Mouse (Mus musculus) embryonic facial prominence, embryonic 14.5 days (tissue): ENCODE measurements around the gene Ttc25. TPM values are rescaled to one million over a fixed set of nuclear protein-coding genes. Genes with fewer than 3 reads are reported as not detected.
"Not testable (repeated sequence)": the region's sequence is repeated elsewhere in the genome, so short reads cannot be mapped to it uniquely, and the experiment has no call there.

Experiments
- ATAC-seq: fragments of 200-750 bp; cut with Nextera tagmentation; 2 replicates; pipeline ENCODE4 v1.8.0; 2017; ENCODE audit warnings: low read depth, moderate number of reproducible peaks, moderate TSS enrichment
- DNase-seq: peaks from one replicate; pipeline ENCODE4 v3.0.0-alpha.2; 2015; ENCODE audit warnings: low spot score
- H3K27ac ChIP-seq: fragments of 300-500 bp; sonication (generic); replicated peaks from 2 replicates; pipeline ENCODE4 v1.5.1; 2014; ENCODE audit warnings: low read depth, mild to moderate bottlenecking, low read length, moderate library complexity
- H3K27me3 ChIP-seq: fragments of 300-500 bp; sonication (generic); replicated peaks from 2 replicates; pipeline ENCODE4 v1.6.1; 2014; ENCODE audit warnings: low read length; ENCODE audit not compliant: control insufficient read depth, insufficient read depth
- H3K36me3 ChIP-seq: fragments of 300-500 bp; sonication (generic); 2 replicates; pipeline ENCODE4 v1.6.1; 2014; ENCODE audit warnings: low read length, mixed read lengths; ENCODE audit not compliant: control insufficient read depth, insufficient read depth
- H3K4me1 ChIP-seq: fragments of 300-500 bp; sonication (generic); 2 replicates; pipeline ENCODE4 v1.6.1; 2014; ENCODE audit warnings: antibody characterized with exemption, low read length; ENCODE audit not compliant: control insufficient read depth, insufficient read depth
- H3K4me2 ChIP-seq: fragments of 300-500 bp; sonication (generic); 2 replicates; pipeline ENCODE4 v1.6.1; 2014; ENCODE audit warnings: low read depth, mild to moderate bottlenecking, low read length, moderate library complexity, mixed read lengths
- H3K4me3 ChIP-seq: fragments of 300-500 bp; sonication (generic); 2 replicates; pipeline ENCODE4 v1.5.1; 2014; ENCODE audit warnings: low read depth, mild to moderate bottlenecking, low read length
- H3K9ac ChIP-seq: fragments of 300-500 bp; sonication (generic); 2 replicates; pipeline ENCODE4 v1.6.1; 2014; ENCODE audit warnings: low read depth, mild to moderate bottlenecking, low read length, moderate library complexity, mixed read lengths
- H3K9me3 ChIP-seq: fragments of 300-500 bp; sonication (generic); 2 replicates; pipeline ENCODE4 v1.6.1; 2016; ENCODE audit warnings: low read length; ENCODE audit not compliant: control insufficient read depth
- WGBS: fragments of 180-500 bp; shearing (Covaris S2); extraction: QIAGEN DNeasy Blood & Tissue Kit; methylation state at CpG from one replicate; pipeline ENCODE4 v1.1.7; 2014; 5-methylcytosine and 5-hydroxymethylcytosine counted together
- polyA plus RNA-seq: library from polyadenylated mRNA; unstranded; fragments of >200 nt; fragmentation: Nextera tagmentation; extraction: Ambion mirVana; gene quantifications from 2 replicates; pipeline ENCODE4 v1.2.1, GENCODE M21; 2014

The Ttc25 gene
- polyA plus RNA-seq, 1 experiment from 2014 or later: 2.4 TPM

GRCm38 (mm10) chr11:100579116-100579799, 33.9 kb downstream of the Ttc25 start:
- DNase-seq (no peak), ATAC-seq (no peak)
- Histone ChIP-seq H3K4me1 (peaks cover 10% of the 10 kb centered on the region; the same call in 1 of the 2 replicates), H3K4me2 (no peak overlapping the region), H3K27ac (no peak overlapping the region), H3K36me3 (peaks cover 61% of the 10 kb centered on the region), H3K27me3 (no peaks in the 10 kb centered on the region), H3K9me3 (no peaks in the 10 kb centered on the region), H3K4me3 (no peak overlapping the region), H3K9ac (no peak overlapping the region)
- 93% methylated on average over 9 of the region's 9 CpGs for WGBS

- ATAC-seq (no peak), DNase-seq (no peak)
- WGBS: 93% methylated on average over 12 of the region's 13 CpGs
- Histone ChIP-seq H3K36me3 (peaks cover 72% of the 10 kb centered on the region), H3K4me3 (no peak overlapping the region), H3K4me1 (peaks cover 10% of the 10 kb centered on the region; the same call in 1 of the 2 replicates), H3K4me2 (no peak overlapping the region), H3K27me3 (no peaks in the 10 kb centered on the region), H3K27ac (no peak overlapping the region), H3K9me3 (no peaks in the 10 kb centered on the region), H3K9ac (no peak overlapping the region)
Observed at GRCm38 (mm10) chr11:100580275-100580674, 34.9 kb downstream of the Ttc25 start.

GRCm38 (mm10) chr11:100581756-100582155, 36.3 kb downstream of the Ttc25 start:
- H3K27me3 ChIP-seq: no peaks in the 10 kb centered on the region

GRCm38 (mm10) chr11:100582413-100582812, 37.0 kb downstream of the Ttc25 start:
- 94% methylated on average over 1 of the region's 1 CpGs for WGBS
- H3K9ac ChIP-seq, H3K4me1 ChIP-seq, H3K9me3 ChIP-seq, H3K27me3 ChIP-seq, H3K27ac ChIP-seq, H3K4me3 ChIP-seq, DNase-seq, H3K4me2 ChIP-seq, ATAC-seq: not testable (repeated sequence)
- peaks cover 93% of the 10 kb centered on the region for H3K36me3 ChIP-seq

More at GRCm38 (mm10) chr11:100581756-100582155, 36.3 kb downstream of the Ttc25 start:
- 81% methylated on average over 4 of the region's 4 CpGs for WGBS
- H3K36me3 ChIP-seq: peaks cover 86% of the 10 kb centered on the region
- H3K4me2 ChIP-seq: no peak overlapping the region
- H3K27ac ChIP-seq: no peak overlapping the region
- ATAC-seq (peak; percentile 48; the same call in 1 of the 2 replicates), DNase-seq (peak; percentile 58)
- H3K4me1 ChIP-seq: no peaks in the 10 kb centered on the region
- no peak overlapping the region for H3K9ac ChIP-seq
- H3K4me3 ChIP-seq: no peak overlapping the region
- no peaks in the 10 kb centered on the region for H3K9me3 ChIP-seq

GRCm38 (mm10) chr11:100582836-100583235, 37.4 kb downstream of the Ttc25 start:
- no peak overlapping the region for H3K27ac ChIP-seq
- ATAC-seq (no peak), DNase-seq (no peak)
- H3K4me3 ChIP-seq: no peak overlapping the region
- no peak overlapping the region for H3K9ac ChIP-seq
- H3K27me3 ChIP-seq: no peaks in the 10 kb centered on the region
- H3K4me1 ChIP-seq: no peaks in the 10 kb centered on the region
- WGBS: 97% methylated on average over 2 of the region's 2 CpGs
- no peak overlapping the region for H3K4me2 ChIP-seq
- H3K9me3 ChIP-seq: no peaks in the 10 kb centered on the region
- peaks cover 97% of the 10 kb centered on the region for H3K36me3 ChIP-seq

GRCm38 (mm10) chr11:100584561-100584961, 39.2 kb downstream of the Ttc25 start:
- H3K27ac ChIP-seq: no peak overlapping the region
- H3K4me2 ChIP-seq: no peak overlapping the region
- peaks cover 100% of the 10 kb centered on the region for H3K36me3 ChIP-seq
- H3K9ac ChIP-seq: no peak overlapping the region
- DNase-seq: no peak
- no peak overlapping the region for H3K4me3 ChIP-seq
- ATAC-seq: no peak
- H3K27me3 ChIP-seq: no peaks in the 10 kb centered on the region
- 94% methylated on average over 7 of the region's 7 CpGs for WGBS
- no peaks in the 10 kb centered on the region for H3K4me1 ChIP-seq
- no peaks in the 10 kb centered on the region for H3K9me3 ChIP-seq

GRCm38 (mm10) chr11:100585148-100585547, 39.7 kb downstream of the Ttc25 start:
- no peaks in the 10 kb centered on the region for H3K27me3 ChIP-seq
- H3K4me1 ChIP-seq: no peaks in the 10 kb centered on the region
- no peak overlapping the region for H3K27ac ChIP-seq
- H3K9me3 ChIP-seq: no peaks in the 10 kb centered on the region
- H3K36me3 ChIP-seq: peaks cover 100% of the 10 kb centered on the region
- no peak overlapping the region for H3K4me3 ChIP-seq
- ATAC-seq (no peak), DNase-seq (no peak)
- WGBS: 97% methylated on average over 3 of the region's 3 CpGs
- no peak overlapping the region for H3K4me2 ChIP-seq
- no peak overlapping the region for H3K9ac ChIP-seq

- H3K27ac ChIP-seq: no peak overlapping the region
- no peak overlapping the region for H3K4me3 ChIP-seq
- no peaks in the 10 kb centered on the region for H3K9me3 ChIP-seq
- no peak for ATAC-seq
- no peak overlapping the region for H3K4me2 ChIP-seq
- DNase-seq: no peak
- H3K27me3 ChIP-seq: no peaks in the 10 kb centered on the region
- H3K9ac ChIP-seq: no peak overlapping the region
- no peaks in the 10 kb centered on the region for H3K4me1 ChIP-seq
- 92% methylated on average over 2 of the region's 2 CpGs for WGBS
- H3K36me3 ChIP-seq: peaks cover 100% of the 10 kb centered on the region
Observed at GRCm38 (mm10) chr11:100588462-100588861, 43.1 kb downstream of the Ttc25 start.
